Mouse (Mus musculus): ENCODE results near the gene Prr13. TPM values are rescaled to one million over a fixed set of nuclear protein-coding genes. Genes with fewer than 3 reads are reported as not detected.

Prr13 gene
- total RNA-seq, 1 experiment, result 26.3 TPM

GRCm38 (mm10) chr15:102499851-102500250 lies 41.0 kb downstream of the Prr13 start:
- H3K36me3 ChIP-seq (ENCODE audit: control insufficient read depth, insufficient read depth, low read length, poor library complexity, severe bottlenecking), result peaks cover 59% of the 10 kb centered on the region

DNA sequence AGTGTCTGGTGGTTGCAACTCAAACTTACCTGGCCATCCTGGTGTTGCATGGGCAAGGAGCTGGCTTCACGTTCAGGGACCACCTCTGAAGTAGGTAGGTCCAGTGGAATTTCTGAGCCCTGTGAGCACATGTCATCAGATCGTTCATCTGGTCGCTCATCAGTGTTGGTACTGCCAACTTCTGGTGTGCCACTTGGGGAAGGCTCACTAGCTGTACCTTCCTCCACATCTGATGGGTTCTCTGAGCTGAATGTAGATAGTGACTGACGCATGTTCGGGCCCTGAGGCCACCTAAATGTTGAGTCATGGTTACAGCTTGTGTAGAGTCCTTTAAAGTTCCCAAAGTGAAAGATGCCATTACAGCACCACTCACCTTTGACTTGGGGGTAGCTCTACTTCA lies 41.7 kb downstream of the Prr13 start:
- H3K36me3 ChIP-seq (ENCODE audit: control insufficient read depth, insufficient read depth, low read length, poor library complexity, severe bottlenecking), result peaks cover 59% of the 10 kb centered on the region
- no peak overlapping the region for H3K4me3 ChIP-seq (ENCODE audit: insufficient read depth in 1 of 2, low read depth in 1 of 2, low read length in 2 of 2, poor library complexity in 1 of 2, severe bottlenecking in 1 of 2)
- no peak overlapping the region for H3K27ac ChIP-seq (ENCODE audit: insufficient read depth, low read depth, low read length, poor library complexity, severe bottlenecking)
- in situ Hi-C loops (cut with MboI; ENCODE audit: low sequenced_read_pairs in 2 of 2, unreplicated experiment in 2 of 2), result no loop called here
- TF ChIP-seq HCFC1 (IDR thresholded peaks at IDR 0.05; ENCODE audit: borderline replicate concordance, insufficient read depth, low read length) (no peak), MAFK (IDR thresholded peaks at IDR 0.05; ENCODE audit: insufficient read depth, low read depth, low read length) (no peak), CHD2 (IDR thresholded peaks at IDR 0.05; ENCODE audit: low read depth, low read length) (no peak), ZNF384 (IDR thresholded peaks at IDR 0.05; ENCODE audit: low read depth, low read length) (no peak), ZC3H11A (IDR thresholded peaks at IDR 0.05; ENCODE audit: borderline replicate concordance, low read depth, low read length) (no peak)
- no peak for DNase-seq (ENCODE audit: low read depth, low spot score)
- H3K9me3 ChIP-seq (ENCODE audit: control insufficient read depth, insufficient read depth, low read depth, low read length), result no peaks in the 10 kb centered on the region
- H3K4me1 ChIP-seq (ENCODE audit: control insufficient read depth in 2 of 2, insufficient read depth in 2 of 2, low read length in 2 of 2, poor library complexity in 1 of 2), result peaks cover 0 to 12% of the 10 kb centered on the region in 2 experiments; a peak in 2 of 4 replicates
- no peak overlapping the region for H3K9ac ChIP-seq (ENCODE audit: insufficient read depth, low read depth, low read length, poor library complexity, severe bottlenecking)

More at GRCm38 (mm10) chr15:102499851-102500250, 41.0 kb downstream of the Prr13 start:
- Histone ChIP-seq H3K4me1 (ENCODE audit: control insufficient read depth in 2 of 2, insufficient read depth in 2 of 2, low read length in 2 of 2, poor library complexity in 1 of 2) (peaks cover 0 to 8% of the 10 kb centered on the region in 2 experiments; a peak in 2 of 4 replicates), H3K9me3 (ENCODE audit: control insufficient read depth, insufficient read depth, low read depth, low read length) (no peaks in the 10 kb centered on the region), H3K4me3 (ENCODE audit: insufficient read depth in 1 of 2, low read depth in 1 of 2, low read length in 2 of 2, poor library complexity in 1 of 2, severe bottlenecking in 1 of 2) (no peak overlapping the region), H3K9ac (ENCODE audit: insufficient read depth, low read depth, low read length, poor library complexity, severe bottlenecking) (no peak overlapping the region), H3K27ac (ENCODE audit: insufficient read depth, low read depth, low read length, poor library complexity, severe bottlenecking) (no peak overlapping the region)
- TF ChIP-seq MAFK (IDR thresholded peaks at IDR 0.05; ENCODE audit: insufficient read depth, low read depth, low read length) (no peak), CHD2 (IDR thresholded peaks at IDR 0.05; ENCODE audit: low read depth, low read length) (no peak), ZC3H11A (IDR thresholded peaks at IDR 0.05; ENCODE audit: borderline replicate concordance, low read depth, low read length) (no peak), ZNF384 (IDR thresholded peaks at IDR 0.05; ENCODE audit: low read depth, low read length) (no peak), HCFC1 (IDR thresholded peaks at IDR 0.05; ENCODE audit: borderline replicate concordance, insufficient read depth, low read length) (no peak)
- DNase-seq (ENCODE audit: low read depth, low spot score), result no peak
- in situ Hi-C loops (cut with MboI; ENCODE audit: low sequenced_read_pairs in 2 of 2, unreplicated experiment in 2 of 2), result loop anchor here in 1 of 2 experiments (25.0 kb wide), 1 partner anchor 413 kb away; no protein-coding TSS in a partner anchor

DNA sequence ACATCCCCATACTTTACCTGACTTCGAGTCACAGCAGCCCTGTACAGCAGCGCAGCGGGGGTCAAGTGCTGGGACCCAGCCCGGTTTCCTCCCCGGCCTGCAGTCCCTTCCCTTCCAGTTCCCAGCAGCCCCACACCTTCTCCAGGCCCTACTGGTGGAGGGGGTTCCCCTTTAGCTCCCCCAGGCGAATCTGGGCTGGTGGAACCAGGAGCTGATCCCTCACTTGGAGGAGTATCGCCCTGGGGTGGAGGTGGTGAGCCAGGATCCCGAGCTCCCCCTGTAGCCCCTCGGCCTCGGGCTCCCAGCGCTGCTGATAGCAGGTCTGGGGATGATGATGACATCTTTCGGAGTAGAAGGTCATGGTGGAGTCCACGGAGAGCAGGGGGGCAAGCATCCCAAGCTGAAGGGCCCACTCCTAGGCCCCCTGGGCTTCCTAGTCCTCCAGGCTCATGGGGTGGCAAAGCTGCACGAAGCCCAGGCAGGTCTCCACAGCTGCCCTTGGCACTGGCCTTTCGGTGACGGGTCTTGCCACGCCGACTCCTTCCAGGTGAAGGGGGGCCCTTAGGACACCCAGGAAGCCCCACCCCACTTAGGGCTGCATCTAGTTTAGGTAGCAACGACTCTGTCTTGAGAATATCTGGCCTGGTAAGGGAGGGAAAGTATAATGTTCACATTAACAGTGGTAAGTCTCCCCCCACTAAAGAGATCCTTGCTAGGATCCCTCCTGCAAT lies 42.4 kb downstream of the Prr13 start:
- in situ Hi-C loops (cut with MboI; ENCODE audit: low sequenced_read_pairs in 2 of 2, unreplicated experiment in 2 of 2), result no loop called here
- peaks cover 53% of the 10 kb centered on the region for H3K36me3 ChIP-seq (ENCODE audit: control insufficient read depth, insufficient read depth, low read length, poor library complexity, severe bottlenecking)
- TF ChIP-seq HCFC1 (IDR thresholded peaks at IDR 0.05; ENCODE audit: borderline replicate concordance, insufficient read depth, low read length) (no peak), ZC3H11A (IDR thresholded peaks at IDR 0.05; ENCODE audit: borderline replicate concordance, low read depth, low read length) (no peak), ZNF384 (IDR thresholded peaks at IDR 0.05; ENCODE audit: low read depth, low read length) (no peak), CHD2 (IDR thresholded peaks at IDR 0.05; ENCODE audit: low read depth, low read length) (no peak), MAFK (IDR thresholded peaks at IDR 0.05; ENCODE audit: insufficient read depth, low read depth, low read length) (no peak)
- no peak overlapping the region for H3K9ac ChIP-seq (ENCODE audit: insufficient read depth, low read depth, low read length, poor library complexity, severe bottlenecking)
- no peak for DNase-seq (ENCODE audit: low read depth, low spot score)
- H3K27ac ChIP-seq (ENCODE audit: insufficient read depth, low read depth, low read length, poor library complexity, severe bottlenecking), result no peak overlapping the region
- no peaks in the 10 kb centered on the region for H3K9me3 ChIP-seq (ENCODE audit: control insufficient read depth, insufficient read depth, low read depth, low read length)
- H3K4me3 ChIP-seq (ENCODE audit: insufficient read depth in 1 of 2, low read depth in 1 of 2, low read length in 2 of 2, poor library complexity in 1 of 2, severe bottlenecking in 1 of 2), result no peak overlapping the region
- H3K4me1 ChIP-seq (ENCODE audit: control insufficient read depth in 2 of 2, insufficient read depth in 2 of 2, low read length in 2 of 2, poor library complexity in 1 of 2), result peaks cover 0 to 12% of the 10 kb centered on the region in 2 experiments; a peak in 2 of 4 replicates

GRCm38 (mm10) chr15:102502254-102502840 lies 43.5 kb downstream of the Prr13 start:
- no peak for TF ChIP-seq HCFC1 (IDR thresholded peaks at IDR 0.05; ENCODE audit: borderline replicate concordance, insufficient read depth, low read length)
- no peaks in the 10 kb centered on the region for H3K9me3 ChIP-seq (ENCODE audit: control insufficient read depth, insufficient read depth, low read depth, low read length)
- H3K4me3 ChIP-seq (ENCODE audit: insufficient read depth in 1 of 2, low read depth in 1 of 2, low read length in 2 of 2, poor library complexity in 1 of 2, severe bottlenecking in 1 of 2), result no peak overlapping the region
- no peak overlapping the region for H3K27ac ChIP-seq (ENCODE audit: insufficient read depth, low read depth, low read length, poor library complexity, severe bottlenecking)
- no peak for DNase-seq (ENCODE audit: low read depth, low spot score)
- H3K9ac ChIP-seq (ENCODE audit: insufficient read depth, low read depth, low read length, poor library complexity, severe bottlenecking), result no peak overlapping the region
- H3K4me1 ChIP-seq (ENCODE audit: control insufficient read depth in 2 of 2, insufficient read depth in 2 of 2, low read length in 2 of 2, poor library complexity in 1 of 2), result peaks cover 0 to 12% of the 10 kb centered on the region in 2 experiments; a peak in 2 of 4 replicates
- peaks cover 51% of the 10 kb centered on the region for H3K36me3 ChIP-seq (ENCODE audit: control insufficient read depth, insufficient read depth, low read length, poor library complexity, severe bottlenecking)
- in situ Hi-C loops (cut with MboI; ENCODE audit: low sequenced_read_pairs in 2 of 2, unreplicated experiment in 2 of 2), result no loop called here
